Mouse (Mus musculus): ENCODE results near the gene Zfyve28.

DNA sequence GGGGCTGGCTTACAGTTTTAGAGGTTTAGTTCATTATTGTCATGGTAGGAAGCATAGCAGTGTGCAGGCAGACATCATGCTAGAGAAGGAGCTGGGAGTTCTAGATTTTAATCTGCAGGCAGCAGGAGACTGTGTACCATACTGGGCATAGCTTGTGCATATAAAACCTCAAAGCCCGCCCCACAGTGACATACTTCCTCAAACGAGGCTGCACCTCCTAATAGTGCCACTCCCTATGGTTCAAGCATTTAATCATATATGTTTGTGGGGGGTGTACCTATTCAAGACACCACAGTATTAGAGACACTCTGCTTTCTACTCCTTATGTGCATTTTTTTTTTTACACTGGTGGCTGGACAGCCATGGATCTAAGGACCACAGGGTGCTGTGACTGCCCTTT, 41.9 kb upstream of the Zfyve28 start:
- TF ChIP-seq CTCF (IDR thresholded peaks at IDR 0.05; ENCODE audit: borderline replicate concordance, extremely low read depth, insufficient read depth, insufficient read length): no peak
- TF ChIP-seq POLR2A (IDR thresholded peaks at IDR 0.05; ENCODE audit: borderline replicate concordance, extremely low read depth, insufficient read depth, insufficient read length, poor library complexity, severe bottlenecking): no peak
